Mouse (Mus musculus): ENCODE results near the gene Bace1. TPM values are rescaled to one million over a fixed set of nuclear protein-coding genes. Genes with fewer than 3 reads are reported as not detected.

Bace1 gene
- polyA plus RNA-seq, 1 experiment from 2014 or later = 22.9 TPM

DNA sequence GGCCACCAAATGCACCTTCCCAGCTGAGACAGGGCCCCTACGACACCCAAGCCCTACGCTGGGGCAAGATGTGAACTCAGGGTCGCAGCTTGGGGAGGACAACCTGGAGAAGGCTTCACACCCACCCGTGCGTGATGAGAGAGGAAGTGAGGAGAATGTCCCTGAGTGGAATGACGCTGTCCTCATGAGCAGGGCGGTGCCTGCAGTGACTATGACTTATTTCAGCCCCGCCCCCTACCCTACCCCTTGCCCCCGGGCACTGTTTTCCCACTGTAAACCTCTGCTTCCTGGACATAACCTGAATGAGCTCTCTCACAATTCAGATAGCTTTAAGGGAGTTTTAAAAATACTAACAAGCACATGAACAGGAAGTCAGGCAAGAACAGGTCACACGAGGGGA, 22.9 kb upstream of the Bace1 start:
- Histone ChIP-seq H3K4me3 (ENCODE audit: control insufficient read depth in 1 of 2, insufficient read depth in 1 of 2, low read depth in 1 of 2, low read length in 2 of 2) (no peak overlapping the region), H3K36me3 (ENCODE audit: control insufficient read depth, insufficient read depth, low read length) (peaks cover 24% of the 10 kb centered on the region; the same call in 1 of the 2 replicates), H3K9me3 (ENCODE audit: control insufficient read depth, low read length) (0 out of 2 replicates have a peak, but pooled peaks cover 2% of the 10 kb centered on the region), H3K4me2 (ENCODE audit: low read length) (no peak overlapping the region), H3K27me3 (ENCODE audit: control insufficient read depth, insufficient read depth, low read length) (no peaks in the 10 kb centered on the region), H3K27ac (replicated peaks in 1 of 2; ENCODE audit: control insufficient read depth in 1 of 2, insufficient read depth in 1 of 2, low read depth in 2 of 2, low read length in 2 of 2) (0 out of 4 replicates have a peak overlapping the region, but pooled peaks of 1 of the 2 experiments have one; percentile 25), H3K9ac (ENCODE audit: low read length) (no peak overlapping the region), H3K4me1 (ENCODE audit: control insufficient read depth in 2 of 2, insufficient read depth in 2 of 2, low read length in 2 of 2) (peaks cover 8 to 11% of the 10 kb centered on the region in 2 experiments)
- ATAC-seq (ENCODE audit: insufficient number of reproducible peaks, insufficient read depth, low FRiP score, low read depth) = no peak
- 73% methylated on average over 10 of the region's 10 CpGs for WGBS

DNA sequence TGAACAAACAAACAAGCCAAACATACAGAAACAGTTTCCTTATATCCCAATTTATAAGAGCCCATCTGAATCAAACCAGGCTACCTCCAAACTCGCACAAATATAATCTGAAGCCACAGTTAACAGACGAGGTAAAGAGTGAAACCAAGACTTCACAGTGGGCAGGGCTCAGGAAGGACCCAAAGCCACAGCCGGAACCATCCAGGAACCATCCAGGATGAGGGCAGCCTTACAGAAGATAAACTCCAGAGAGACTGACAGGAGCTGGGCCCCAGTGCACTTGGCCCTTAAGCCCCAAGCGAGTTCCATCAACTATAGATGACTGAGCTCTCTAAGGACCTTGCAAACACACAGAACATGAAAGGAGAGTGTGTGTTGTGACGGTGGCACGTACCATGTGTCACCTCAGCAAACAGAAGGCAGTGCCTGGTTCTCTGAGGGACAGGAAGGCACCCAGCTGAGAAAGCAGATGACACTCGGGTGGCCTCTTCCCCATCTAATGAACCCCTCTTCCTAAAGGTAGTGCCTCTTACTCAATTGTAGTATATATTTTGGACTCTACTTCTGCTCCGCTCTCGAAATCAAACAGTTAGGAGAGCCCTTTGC, 19.9 kb upstream of the Bace1 start:
- Histone ChIP-seq H3K9me3 (ENCODE audit: control insufficient read depth, low read length) (0 out of 2 replicates have a peak, but pooled peaks cover 2% of the 10 kb centered on the region), H3K27ac (replicated peaks in 1 of 2; ENCODE audit: control insufficient read depth in 1 of 2, insufficient read depth in 1 of 2, low read depth in 2 of 2, low read length in 2 of 2) (no peak overlapping the region), H3K4me1 (ENCODE audit: control insufficient read depth in 2 of 2, insufficient read depth in 2 of 2, low read length in 2 of 2) (peaks cover 8 to 9% of the 10 kb centered on the region in 2 experiments; a peak in 3 of 4 replicates), H3K4me3 (ENCODE audit: control insufficient read depth in 1 of 2, insufficient read depth in 1 of 2, low read depth in 1 of 2, low read length in 2 of 2) (no peak overlapping the region), H3K4me2 (ENCODE audit: low read length) (no peak overlapping the region), H3K36me3 (ENCODE audit: control insufficient read depth, insufficient read depth, low read length) (peaks cover 24% of the 10 kb centered on the region; the same call in 1 of the 2 replicates), H3K9ac (ENCODE audit: low read length) (no peak overlapping the region), H3K27me3 (ENCODE audit: control insufficient read depth, insufficient read depth, low read length) (no peaks in the 10 kb centered on the region)
- WGBS = 62% methylated on average over 9 of the region's 9 CpGs
- no peak for ATAC-seq (ENCODE audit: insufficient number of reproducible peaks, insufficient read depth, low FRiP score, low read depth)

GRCm38 (mm10) chr9:45827663-45828290, 10.6 kb upstream of the Bace1 start:
- peak overlapping the region; percentile 76 to 81 for H3K27ac ChIP-seq (replicated peaks in 1 of 2; ENCODE audit: control insufficient read depth in 1 of 2, insufficient read depth in 1 of 2, low read depth in 2 of 2, low read length in 2 of 2)
- peaks cover 3 to 6% of the 10 kb centered on the region in 2 experiments; a peak in 3 of 4 replicates for H3K4me1 ChIP-seq (ENCODE audit: control insufficient read depth in 2 of 2, insufficient read depth in 2 of 2, low read length in 2 of 2)
- peaks cover 5% of the 10 kb centered on the region for H3K9me3 ChIP-seq (ENCODE audit: control insufficient read depth, low read length)
- H3K4me3 ChIP-seq (ENCODE audit: control insufficient read depth in 1 of 2, insufficient read depth in 1 of 2, low read depth in 1 of 2, low read length in 2 of 2) = peak overlapping the region; percentile 81 to 95
- 4% methylated on average over 23 of the region's 23 CpGs for WGBS
- peaks cover 2% of the 10 kb centered on the region; the same call in 1 of the 2 replicates for H3K36me3 ChIP-seq (ENCODE audit: control insufficient read depth, insufficient read depth, low read length)
- no peaks in the 10 kb centered on the region for H3K27me3 ChIP-seq (ENCODE audit: control insufficient read depth, insufficient read depth, low read length)
- H3K4me2 ChIP-seq (ENCODE audit: low read length) = peak overlapping the region; percentile 81
- ATAC-seq (ENCODE audit: insufficient number of reproducible peaks, insufficient read depth, low FRiP score, low read depth) = peak; percentile 32; the same call in 1 of the 2 replicates
- H3K9ac ChIP-seq (ENCODE audit: low read length) = peak overlapping the region; percentile 77

DNA sequence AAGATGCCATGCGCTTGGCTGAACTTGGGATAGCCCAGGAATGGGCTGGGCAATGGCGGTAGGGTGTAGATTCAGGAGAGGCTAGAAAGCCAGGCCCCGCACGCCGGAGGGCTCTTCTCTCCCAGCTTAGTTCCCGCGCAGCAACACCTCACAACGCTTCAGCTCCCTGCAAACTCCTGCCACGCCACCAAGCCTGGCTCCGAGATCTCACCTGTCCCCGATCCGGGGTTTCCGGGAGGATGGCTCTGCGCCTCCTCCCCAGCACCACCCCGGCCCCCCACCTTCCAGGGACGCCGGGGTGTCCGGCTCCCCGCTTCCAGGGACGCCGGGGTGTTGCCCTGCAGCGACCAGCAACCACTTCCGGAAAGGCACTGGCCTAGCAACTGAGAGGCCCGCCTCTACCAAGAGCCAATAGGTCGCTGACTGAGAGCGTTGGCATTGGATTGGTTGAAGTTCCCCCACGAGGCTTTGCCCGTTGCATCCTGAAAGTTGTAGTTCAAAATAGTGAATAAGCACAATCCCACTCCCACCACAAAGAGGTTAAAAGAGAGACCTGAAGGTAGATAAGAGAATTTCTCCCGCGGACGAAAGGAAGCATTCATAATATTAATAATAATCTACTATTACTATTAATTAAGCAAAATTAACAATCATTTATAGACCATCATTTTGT, 10.0 kb upstream of the Bace1 start, which contains the start of gene Cep164:
Gene Cep164, minus strand, starts transcription at position 401 of the 673 bp plus-strand sequence.
- H3K36me3 ChIP-seq (ENCODE audit: control insufficient read depth, insufficient read depth, low read length) = no peaks in the 10 kb centered on the region
- H3K9ac ChIP-seq (ENCODE audit: low read length) = peak within 1 kb of the TSS; percentile 77
- peak within 1 kb of the TSS; percentile 81 for H3K4me2 ChIP-seq (ENCODE audit: low read length)
- peaks cover 3 to 6% of the 10 kb centered on the region in 2 experiments; a peak in 3 of 4 replicates for H3K4me1 ChIP-seq (ENCODE audit: control insufficient read depth in 2 of 2, insufficient read depth in 2 of 2, low read length in 2 of 2)
- peaks cover 5% of the 10 kb centered on the region for H3K9me3 ChIP-seq (ENCODE audit: control insufficient read depth, low read length)
- H3K4me3 ChIP-seq (ENCODE audit: control insufficient read depth in 1 of 2, insufficient read depth in 1 of 2, low read depth in 1 of 2, low read length in 2 of 2) = peak within 1 kb of the TSS; percentile 81 to 95
- no peaks in the 10 kb centered on the region for H3K27me3 ChIP-seq (ENCODE audit: control insufficient read depth, insufficient read depth, low read length)
- ATAC-seq (ENCODE audit: insufficient number of reproducible peaks, insufficient read depth, low FRiP score, low read depth) = peak; percentile 88
- peak within 1 kb of the TSS; percentile 76 to 81 for H3K27ac ChIP-seq (replicated peaks in 1 of 2; ENCODE audit: control insufficient read depth in 1 of 2, insufficient read depth in 1 of 2, low read depth in 2 of 2, low read length in 2 of 2)
- 0% methylated on average over 31 of the region's 31 CpGs for WGBS

- WGBS = 31% methylated on average over 10 of the region's 10 CpGs
- H3K27me3 ChIP-seq (ENCODE audit: control insufficient read depth, insufficient read depth, low read length) = no peaks in the 10 kb centered on the region
- no peak overlapping the region for H3K9ac ChIP-seq (ENCODE audit: low read length)
- H3K4me3 ChIP-seq (ENCODE audit: control insufficient read depth in 1 of 2, insufficient read depth in 1 of 2, low read depth in 1 of 2, low read length in 2 of 2) = peak overlapping the region in 1 of 2 experiments; percentile 81; a peak in 2 of 4 replicates
- no peak; the same call in 1 of the 2 replicates for ATAC-seq (ENCODE audit: insufficient number of reproducible peaks, insufficient read depth, low FRiP score, low read depth)
- H3K4me2 ChIP-seq (ENCODE audit: low read length) = peak overlapping the region; percentile 81
- no peaks in the 10 kb centered on the region for H3K36me3 ChIP-seq (ENCODE audit: control insufficient read depth, insufficient read depth, low read length)
- H3K9me3 ChIP-seq (ENCODE audit: control insufficient read depth, low read length) = peaks cover 5% of the 10 kb centered on the region
- peaks cover 3 to 6% of the 10 kb centered on the region in 2 experiments; a peak in 3 of 4 replicates for H3K4me1 ChIP-seq (ENCODE audit: control insufficient read depth in 2 of 2, insufficient read depth in 2 of 2, low read length in 2 of 2)
- H3K27ac ChIP-seq (replicated peaks in 1 of 2; ENCODE audit: control insufficient read depth in 1 of 2, insufficient read depth in 1 of 2, low read depth in 2 of 2, low read length in 2 of 2) = no peak overlapping the region
Measured at GRCm38 (mm10) chr9:45829107-45829506, 9.3 kb upstream of the Bace1 start.

DNA sequence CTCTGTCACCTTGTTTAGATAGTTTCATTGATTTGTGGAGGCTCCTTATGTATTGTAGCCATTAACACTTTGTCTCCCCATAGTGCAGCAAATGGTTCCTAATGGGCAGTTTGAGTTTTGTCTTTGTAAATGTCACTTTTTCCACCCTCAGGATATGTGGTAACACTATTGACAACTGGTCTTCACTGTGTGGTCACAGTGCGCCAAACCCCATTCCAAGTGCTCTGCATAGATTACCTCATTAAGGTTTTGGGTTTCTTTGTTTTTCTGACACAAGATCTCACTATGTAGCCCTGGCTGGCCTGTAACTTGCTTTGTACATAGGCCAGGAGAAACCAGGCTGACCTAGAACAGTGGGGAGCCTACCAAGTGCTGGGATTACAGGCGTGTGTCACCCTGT, 5.5 kb upstream of the Bace1 start:
- H3K9ac ChIP-seq (ENCODE audit: low read length) = no peak overlapping the region
- 74% methylated on average over 2 of the region's 2 CpGs for WGBS
- ATAC-seq (ENCODE audit: insufficient number of reproducible peaks, insufficient read depth, low FRiP score, low read depth) = no peak
- peaks cover 5% of the 10 kb centered on the region for H3K9me3 ChIP-seq (ENCODE audit: control insufficient read depth, low read length)
- H3K36me3 ChIP-seq (ENCODE audit: control insufficient read depth, insufficient read depth, low read length) = no peaks in the 10 kb centered on the region
- H3K4me2 ChIP-seq (ENCODE audit: low read length) = no peak overlapping the region
- no peak overlapping the region for H3K27ac ChIP-seq (replicated peaks in 1 of 2; ENCODE audit: control insufficient read depth in 1 of 2, insufficient read depth in 1 of 2, low read depth in 2 of 2, low read length in 2 of 2)
- no peaks in the 10 kb centered on the region for H3K27me3 ChIP-seq (ENCODE audit: control insufficient read depth, insufficient read depth, low read length)
- H3K4me1 ChIP-seq (ENCODE audit: control insufficient read depth in 2 of 2, insufficient read depth in 2 of 2, low read length in 2 of 2) = no peaks in the 10 kb centered on the region
- H3K4me3 ChIP-seq (ENCODE audit: control insufficient read depth in 1 of 2, insufficient read depth in 1 of 2, low read depth in 1 of 2, low read length in 2 of 2) = no peak overlapping the region

DNA sequence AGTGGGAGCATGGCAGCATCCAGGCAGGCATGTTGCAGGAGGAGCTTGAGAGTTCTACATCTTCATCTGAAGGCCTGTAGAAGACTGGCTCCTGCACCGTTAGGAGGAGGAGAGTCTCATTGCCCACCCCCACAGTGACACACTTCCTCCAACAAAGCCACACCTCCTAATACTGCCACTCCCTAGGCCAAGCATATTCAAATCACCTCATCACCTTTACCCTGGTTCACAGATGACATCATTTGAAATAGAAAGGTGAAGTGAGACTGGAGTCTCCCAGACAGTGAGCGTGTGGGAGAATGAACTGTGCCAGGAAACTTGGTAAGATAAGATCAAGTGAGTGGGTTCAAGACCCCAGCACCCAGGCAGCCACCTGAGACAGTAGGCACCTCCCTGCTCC, 4.9 kb upstream of the Bace1 start:
- Histone ChIP-seq H3K4me2 (ENCODE audit: low read length) (no peak overlapping the region), H3K9ac (ENCODE audit: low read length) (no peak overlapping the region), H3K27me3 (ENCODE audit: control insufficient read depth, insufficient read depth, low read length) (no peaks in the 10 kb centered on the region), H3K36me3 (ENCODE audit: control insufficient read depth, insufficient read depth, low read length) (no peaks in the 10 kb centered on the region), H3K9me3 (ENCODE audit: control insufficient read depth, low read length) (peaks cover 5% of the 10 kb centered on the region), H3K4me3 (ENCODE audit: control insufficient read depth in 1 of 2, insufficient read depth in 1 of 2, low read depth in 1 of 2, low read length in 2 of 2) (no peak overlapping the region), H3K4me1 (ENCODE audit: control insufficient read depth in 2 of 2, insufficient read depth in 2 of 2, low read length in 2 of 2) (no peaks in the 10 kb centered on the region), H3K27ac (replicated peaks in 1 of 2; ENCODE audit: control insufficient read depth in 1 of 2, insufficient read depth in 1 of 2, low read depth in 2 of 2, low read length in 2 of 2) (no peak overlapping the region)
- ATAC-seq (ENCODE audit: insufficient number of reproducible peaks, insufficient read depth, low FRiP score, low read depth) = no peak
- 72% methylated on average over 2 of the region's 2 CpGs for WGBS

Measured in heart, embryonic 14.5 days (tissue).